Mouse (Mus musculus): ENCODE measurements around the gene Snrpd2. TPM values are rescaled to one million over a fixed set of nuclear protein-coding genes. Genes with fewer than 3 reads are reported as not detected.

The Snrpd2 gene
- polyA plus RNA-seq (2015; fragmentation: Nextera tagmentation; extraction: Ambion mirVana), result 123 and 136 TPM in 2 replicates

- 0% methylated on average over 24 of the region's 24 CpGs for WGBS
- Histone ChIP-seq H3K4me1 (ENCODE audit: control insufficient read depth, insufficient read depth, low read length) (peaks cover 17% of the 10 kb centered on the region), H3K27ac (ENCODE audit: low read length) (peak within 1 kb of the TSS; percentile 88), H3K4me3 (replicated peaks; ENCODE audit: low read length) (peak within 1 kb of the TSS; percentile 69), H3K9ac (ENCODE audit: low read length) (peak within 1 kb of the TSS; percentile 76), H3K36me3 (ENCODE audit: control insufficient read depth, insufficient read depth, low read length) (no peaks in the 10 kb centered on the region), H3K9me3 (replicated peaks; ENCODE audit: control insufficient read depth, low read length) (no peaks in the 10 kb centered on the region), H3K4me2 (ENCODE audit: low read depth, low read length) (peak within 1 kb of the TSS; percentile 96), H3K27me3 (ENCODE audit: control insufficient read depth, insufficient read depth, low read length) (no peaks in the 10 kb centered on the region)
- peak; percentile 93 for ATAC-seq (ENCODE audit: insufficient read depth, low FRiP score)
Observed at GRCm38 (mm10) chr7:19149626-19150025, at the start of gene Snrpd2. Snrpd2 (plus strand) TSS chr7:19149722.

- Histone ChIP-seq H3K9ac (ENCODE audit: low read length) (no peak overlapping the region), H3K27ac (ENCODE audit: low read length) (no peak overlapping the region), H3K9me3 (replicated peaks; ENCODE audit: control insufficient read depth, low read length) (no peaks in the 10 kb centered on the region), H3K36me3 (ENCODE audit: control insufficient read depth, insufficient read depth, low read length) (no peaks in the 10 kb centered on the region), H3K4me1 (ENCODE audit: control insufficient read depth, insufficient read depth, low read length) (peaks cover 19% of the 10 kb centered on the region), H3K27me3 (ENCODE audit: control insufficient read depth, insufficient read depth, low read length) (no peaks in the 10 kb centered on the region), H3K4me3 (replicated peaks; ENCODE audit: low read length) (no peak overlapping the region), H3K4me2 (ENCODE audit: low read depth, low read length) (no peak overlapping the region)
- WGBS, result 76% methylated on average over 1 of the region's 1 CpGs
- ATAC-seq (ENCODE audit: insufficient read depth, low FRiP score), result no peak
Observed at GRCm38 (mm10) chr7:19100290-19100689, 49.2 kb upstream of the Snrpd2 start.

DNA sequence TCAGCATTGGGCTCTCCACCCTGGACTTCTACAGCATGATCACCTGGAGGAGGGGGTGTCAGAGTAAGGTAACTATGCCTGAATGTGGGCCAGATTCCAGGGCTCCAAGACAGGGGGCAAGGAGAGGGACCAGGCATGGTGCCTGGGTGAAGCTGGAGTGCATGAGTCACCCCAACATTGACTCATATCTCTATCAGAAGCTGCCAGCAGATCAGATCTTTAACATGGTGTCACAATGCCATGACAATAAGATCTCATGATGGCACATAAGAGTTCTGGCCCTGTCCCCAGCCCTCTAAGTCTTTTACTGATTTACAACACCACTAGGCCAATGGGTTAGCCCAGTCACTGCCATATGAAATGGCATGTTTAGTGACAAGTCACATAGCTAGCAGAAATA lies 45.8 kb upstream of the Snrpd2 start:
- Histone ChIP-seq H3K4me2 (ENCODE audit: low read depth, low read length) (no peak overlapping the region), H3K27ac (ENCODE audit: low read length) (no peak overlapping the region), H3K4me1 (ENCODE audit: control insufficient read depth, insufficient read depth, low read length) (0 out of 2 replicates have a peak, but pooled peaks cover 1% of the 10 kb centered on the region), H3K36me3 (ENCODE audit: control insufficient read depth, insufficient read depth, low read length) (no peaks in the 10 kb centered on the region), H3K4me3 (replicated peaks; ENCODE audit: low read length) (no peak overlapping the region), H3K9ac (ENCODE audit: low read length) (no peak overlapping the region), H3K9me3 (replicated peaks; ENCODE audit: control insufficient read depth, low read length) (no peaks in the 10 kb centered on the region), H3K27me3 (ENCODE audit: control insufficient read depth, insufficient read depth, low read length) (no peaks in the 10 kb centered on the region)
- no peak for ATAC-seq (ENCODE audit: insufficient read depth, low FRiP score)

DNA sequence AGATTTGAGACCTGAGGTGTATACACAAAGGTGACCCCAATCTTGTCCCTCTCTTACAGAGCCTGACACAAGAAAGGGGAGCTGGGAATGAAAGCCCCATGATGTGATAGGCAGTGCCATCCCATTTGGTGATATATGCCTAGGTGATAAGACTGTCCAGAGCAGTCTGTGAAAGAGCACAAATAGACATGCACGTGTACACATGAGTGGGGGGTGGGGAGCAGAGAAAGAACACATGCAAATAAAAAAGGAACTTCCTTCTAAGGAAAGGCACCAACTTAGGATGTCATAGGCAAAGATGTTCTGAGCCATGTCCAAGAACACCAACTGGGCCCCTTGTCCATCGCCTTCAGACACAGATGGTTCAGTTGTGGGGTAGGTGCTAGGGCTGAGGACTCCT lies 45.0 kb upstream of the Snrpd2 start:
- H3K4me3 ChIP-seq (replicated peaks; ENCODE audit: low read length), result no peak overlapping the region
- no peaks in the 10 kb centered on the region for H3K9me3 ChIP-seq (replicated peaks; ENCODE audit: control insufficient read depth, low read length)
- 71% methylated on average over 2 of the region's 2 CpGs for WGBS
- no peaks in the 10 kb centered on the region for H3K27me3 ChIP-seq (ENCODE audit: control insufficient read depth, insufficient read depth, low read length)
- no peak overlapping the region for H3K9ac ChIP-seq (ENCODE audit: low read length)
- no peaks in the 10 kb centered on the region for H3K4me1 ChIP-seq (ENCODE audit: control insufficient read depth, insufficient read depth, low read length)
- H3K27ac ChIP-seq (ENCODE audit: low read length), result no peak overlapping the region
- no peak for ATAC-seq (ENCODE audit: insufficient read depth, low FRiP score)
- no peak overlapping the region for H3K4me2 ChIP-seq (ENCODE audit: low read depth, low read length)
- H3K36me3 ChIP-seq (ENCODE audit: control insufficient read depth, insufficient read depth, low read length), result no peaks in the 10 kb centered on the region

- H3K27ac ChIP-seq (ENCODE audit: low read length), result no peak overlapping the region
- no peaks in the 10 kb centered on the region for H3K36me3 ChIP-seq (ENCODE audit: control insufficient read depth, insufficient read depth, low read length)
- H3K9ac ChIP-seq (ENCODE audit: low read length), result no peak overlapping the region; the same call in 1 of the 2 replicates
- H3K4me3 ChIP-seq (replicated peaks; ENCODE audit: low read length), result no peak overlapping the region
- WGBS, result 41% methylated on average over 3 of the region's 3 CpGs
- H3K4me1 ChIP-seq (ENCODE audit: control insufficient read depth, insufficient read depth, low read length), result no peaks in the 10 kb centered on the region
- H3K27me3 ChIP-seq (ENCODE audit: control insufficient read depth, insufficient read depth, low read length), result no peaks in the 10 kb centered on the region
- no peak for ATAC-seq (ENCODE audit: insufficient read depth, low FRiP score)
- no peak overlapping the region for H3K4me2 ChIP-seq (ENCODE audit: low read depth, low read length)
- no peaks in the 10 kb centered on the region for H3K9me3 ChIP-seq (replicated peaks; ENCODE audit: control insufficient read depth, low read length)
Observed at GRCm38 (mm10) chr7:19107436-19107835, 42.1 kb upstream of the Snrpd2 start.

DNA sequence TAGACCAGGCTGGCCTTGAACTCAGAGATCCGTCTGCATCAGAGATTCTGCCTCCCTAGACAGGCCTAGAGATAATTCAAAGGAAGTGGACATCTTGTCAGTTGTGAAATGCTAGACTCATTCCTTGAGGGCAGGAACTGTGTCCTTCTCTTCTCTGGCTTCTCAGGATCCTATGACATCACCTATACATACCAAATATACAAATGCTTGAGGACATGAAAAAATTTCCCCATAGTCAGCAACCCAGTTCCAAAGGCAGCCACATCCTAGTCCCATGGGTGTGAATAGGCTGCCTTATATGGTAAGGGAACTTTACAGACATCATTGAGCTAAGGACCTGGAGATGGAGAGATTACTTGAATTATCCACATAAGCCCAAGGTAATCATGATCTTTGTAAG lies 40.0 kb upstream of the Snrpd2 start:
- Histone ChIP-seq H3K27me3 (ENCODE audit: control insufficient read depth, insufficient read depth, low read length) (no peaks in the 10 kb centered on the region), H3K9me3 (replicated peaks; ENCODE audit: control insufficient read depth, low read length) (no peaks in the 10 kb centered on the region), H3K4me1 (ENCODE audit: control insufficient read depth, insufficient read depth, low read length) (no peaks in the 10 kb centered on the region), H3K4me2 (ENCODE audit: low read depth, low read length) (no peak overlapping the region), H3K4me3 (replicated peaks; ENCODE audit: low read length) (no peak overlapping the region), H3K9ac (ENCODE audit: low read length) (no peak overlapping the region), H3K27ac (ENCODE audit: low read length) (no peak overlapping the region), H3K36me3 (ENCODE audit: control insufficient read depth, insufficient read depth, low read length) (no peaks in the 10 kb centered on the region)
- no peak for ATAC-seq (ENCODE audit: insufficient read depth, low FRiP score)
- 68% methylated on average over 1 of the region's 1 CpGs for WGBS

GRCm38 (mm10) chr7:19118028-19118771 lies 31.3 kb upstream of the Snrpd2 start, which contains the start of gene Gm4969:
Gm4969 (minus strand) TSS chr7:19118368.
- H3K4me3 ChIP-seq (replicated peaks; ENCODE audit: low read length), result peak within 1 kb of the TSS; percentile 29
- H3K9ac ChIP-seq (ENCODE audit: low read length), result peak within 1 kb of the TSS; percentile 41; the same call in 1 of the 2 replicates
- H3K9me3 ChIP-seq (replicated peaks; ENCODE audit: control insufficient read depth, low read length), result no peaks in the 10 kb centered on the region
- peak within 1 kb of the TSS; percentile 52 for H3K4me2 ChIP-seq (ENCODE audit: low read depth, low read length)
- peaks cover 19% of the 10 kb centered on the region; the same call in 1 of the 2 replicates for H3K4me1 ChIP-seq (ENCODE audit: control insufficient read depth, insufficient read depth, low read length)
- no peaks in the 10 kb centered on the region for H3K27me3 ChIP-seq (ENCODE audit: control insufficient read depth, insufficient read depth, low read length)
- H3K27ac ChIP-seq (ENCODE audit: low read length), result no peak within 1 kb of the TSS
- WGBS, result 21% methylated on average over 64 of the region's 64 CpGs
- ATAC-seq (ENCODE audit: insufficient read depth, low FRiP score), result peak; percentile 27; the same call in 1 of the 2 replicates
- no peaks in the 10 kb centered on the region for H3K36me3 ChIP-seq (ENCODE audit: control insufficient read depth, insufficient read depth, low read length)

DNA sequence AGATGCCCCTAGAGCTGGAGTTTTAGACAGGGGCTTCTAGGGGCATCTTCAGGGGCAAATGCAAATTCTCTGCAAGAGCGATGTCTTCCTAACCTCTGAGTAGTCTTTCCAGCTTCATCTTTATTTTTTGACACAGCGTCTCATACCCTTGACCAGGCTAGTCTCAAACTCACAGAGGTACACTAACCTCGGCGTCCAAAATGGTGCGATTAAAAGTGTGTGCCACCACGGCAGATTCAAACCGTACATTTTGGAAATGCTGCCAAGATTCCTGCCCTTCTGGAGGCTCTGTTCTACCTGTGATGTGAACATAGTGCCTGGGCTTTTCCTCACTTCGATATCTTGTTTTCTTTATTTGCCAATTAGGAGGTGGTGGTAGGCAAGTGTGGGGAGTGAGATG lies 30.4 kb upstream of the Snrpd2 start:
- H3K4me2 ChIP-seq (ENCODE audit: low read depth, low read length), result no peak overlapping the region

DNA sequence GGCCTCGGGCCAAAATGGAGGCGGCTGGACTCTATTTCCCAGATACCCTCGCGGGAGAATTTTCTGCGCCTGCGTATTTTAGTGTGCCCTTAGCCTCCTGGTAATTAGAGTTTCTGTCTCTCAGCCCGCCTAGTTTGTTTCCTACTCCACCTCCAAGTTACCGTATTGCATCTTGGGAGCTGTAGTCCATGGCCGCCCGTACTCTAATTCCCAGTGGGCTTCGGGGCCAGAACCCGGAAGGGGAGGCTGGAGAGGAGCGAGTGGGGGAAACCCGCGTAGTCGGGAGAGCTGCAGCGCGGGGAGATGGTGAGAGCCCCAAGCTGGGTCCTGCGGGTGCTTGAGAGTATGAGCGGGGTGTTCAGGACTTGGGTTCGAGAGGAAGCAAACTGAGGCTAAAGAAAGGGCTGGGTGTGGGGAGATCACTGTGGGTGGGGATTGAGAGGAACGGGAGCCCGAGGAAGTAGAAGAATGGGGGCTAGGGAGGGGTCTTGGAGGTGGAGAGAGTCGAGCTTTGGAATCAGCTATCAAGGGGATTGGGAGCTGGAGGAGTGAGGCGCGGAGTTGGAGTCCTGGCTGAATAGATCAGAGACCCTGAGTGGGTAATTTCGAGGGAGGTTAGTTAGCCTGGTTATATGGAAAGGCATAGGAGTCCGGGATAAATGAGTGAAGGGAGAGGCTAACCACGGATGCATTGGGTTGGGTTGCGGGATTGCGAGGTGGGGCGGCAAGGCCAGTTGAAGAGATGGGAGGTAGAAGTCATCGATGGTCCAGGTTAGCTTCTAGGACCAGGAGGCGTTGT lies 29.7 kb upstream of the Snrpd2 start, which contains the start of gene Fbxo46:
Gene Fbxo46 (plus strand): TSS at position 229 of the 799 bp plus-strand sequence.
- Histone ChIP-seq H3K27me3 (ENCODE audit: control insufficient read depth, insufficient read depth, low read length) (no peaks in the 10 kb centered on the region), H3K36me3 (ENCODE audit: control insufficient read depth, insufficient read depth, low read length) (no peaks in the 10 kb centered on the region), H3K4me1 (ENCODE audit: control insufficient read depth, insufficient read depth, low read length) (peaks cover 19% of the 10 kb centered on the region; the same call in 1 of the 2 replicates), H3K4me3 (replicated peaks; ENCODE audit: low read length) (peak within 1 kb of the TSS; percentile 73), H3K4me2 (ENCODE audit: low read depth, low read length) (peak within 1 kb of the TSS; percentile 87), H3K27ac (ENCODE audit: low read length) (no peak within 1 kb of the TSS), H3K9me3 (replicated peaks; ENCODE audit: control insufficient read depth, low read length) (no peaks in the 10 kb centered on the region), H3K9ac (ENCODE audit: low read length) (peak within 1 kb of the TSS; percentile 85)
- 2% methylated on average over 34 of the region's 34 CpGs for WGBS
- ATAC-seq (ENCODE audit: insufficient read depth, low FRiP score), result peak; percentile 95

More for the DNA sequence above, 30.4 kb upstream of the Snrpd2 start:
- H3K27ac ChIP-seq (ENCODE audit: low read length), result no peak overlapping the region
- H3K9ac ChIP-seq (ENCODE audit: low read length), result no peak overlapping the region
- H3K36me3 ChIP-seq (ENCODE audit: control insufficient read depth, insufficient read depth, low read length), result no peaks in the 10 kb centered on the region
- WGBS, result 91% methylated on average over 8 of the region's 8 CpGs
- ATAC-seq (ENCODE audit: insufficient read depth, low FRiP score), result peak; percentile 4; the same call in 1 of the 2 replicates
- H3K9me3 ChIP-seq (replicated peaks; ENCODE audit: control insufficient read depth, low read length), result no peaks in the 10 kb centered on the region
- H3K27me3 ChIP-seq (ENCODE audit: control insufficient read depth, insufficient read depth, low read length), result no peaks in the 10 kb centered on the region
- peaks cover 19% of the 10 kb centered on the region; the same call in 1 of the 2 replicates for H3K4me1 ChIP-seq (ENCODE audit: control insufficient read depth, insufficient read depth, low read length)
- H3K4me3 ChIP-seq (replicated peaks; ENCODE audit: low read length), result no peak overlapping the region
